Mouse (Mus musculus) stomach, postnatal 0 days (tissue): ENCODE measurements around the gene Carmil1. TPM values are rescaled to one million over a fixed set of nuclear protein-coding genes. Genes with fewer than 3 reads are reported as not detected.

Source experiments
- ATAC-seq: fragments of 200-750 bp; cut with Nextera tagmentation; 2 replicates; pipeline ENCODE4 v1.8.0; 2017; ENCODE audit not compliant: low FRiP score, low TSS enrichment
- DNase-seq: peaks from one replicate; pipeline ENCODE4 v3.0.0-alpha.2; 2016; ENCODE audit warnings: low spot score
- H3K27ac ChIP-seq: fragments of 300-500 bp; sonication (generic); replicated peaks from 2 replicates; pipeline ENCODE4 v1.5.1; 2014; ENCODE audit warnings: mild to moderate bottlenecking, control low read depth
- H3K27me3 ChIP-seq: fragments of 300-500 bp; sonication (generic); 2 replicates; pipeline ENCODE4 v1.6.1; 2014; ENCODE audit warnings: low read length; ENCODE audit not compliant: control insufficient read depth, insufficient read depth
- H3K36me3 ChIP-seq: fragments of 300-500 bp; sonication (generic); 2 replicates; pipeline ENCODE4 v1.6.1; 2014; ENCODE audit warnings: low read length, mixed read lengths; ENCODE audit not compliant: control insufficient read depth, insufficient read depth
- H3K4me1 ChIP-seq: fragments of 300-500 bp; sonication (generic); replicated peaks from 2 replicates; pipeline ENCODE4 v1.6.1; 2014; ENCODE audit warnings: antibody characterized with exemption; ENCODE audit not compliant: control insufficient read depth, insufficient read depth
- H3K4me2 ChIP-seq: fragments of 300-500 bp; sonication (generic); replicated peaks from 2 replicates; pipeline ENCODE4 v1.6.1; 2014; ENCODE audit warnings: low read depth, mild to moderate bottlenecking, control low read depth, moderate library complexity
- H3K4me3 ChIP-seq: fragments of 300-500 bp; sonication (generic); 2 replicates; pipeline ENCODE4 v1.5.1; 2014; ENCODE audit warnings: low read depth, low read length, control low read depth
- H3K9ac ChIP-seq: fragments of 300-500 bp; sonication (generic); 2 replicates; pipeline ENCODE4 v1.6.1; 2014; ENCODE audit warnings: mild to moderate bottlenecking, low read length, control low read depth, mixed read lengths
- H3K9me3 ChIP-seq: fragments of 300-500 bp; sonication (generic); 2 replicates; pipeline ENCODE4 v1.6.1; 2016; ENCODE audit warnings: low read length; ENCODE audit not compliant: control insufficient read depth
- CTCF ChIP-seq: IDR thresholded peaks from 2 replicates; pipeline ENCODE4 v1.5.1; 2016; ENCODE audit warnings: antibody characterized with exemption, low read depth, mild to moderate bottlenecking, moderate library complexity
- EP300 ChIP-seq: optimal IDR thresholded peaks from 2 replicates; pipeline ENCODE3; 2016; ENCODE audit warnings: antibody characterized with exemption
- WGBS: fragments of 180-500 bp; shearing (Covaris S2); extraction: QIAGEN DNeasy Blood & Tissue Kit; methylation state at CpG from one replicate; pipeline ENCODE4 v1.1.7; 2014; 5-methylcytosine and 5-hydroxymethylcytosine counted together
- polyA plus RNA-seq: library from polyadenylated mRNA; unstranded; fragments of >200 nt; fragmentation: Nextera tagmentation; extraction: Ambion mirVana; gene quantifications from 2 replicates; pipeline ENCODE4 v1.2.1, GENCODE M21; 2015

The Carmil1 gene
- polyA plus RNA-seq, 1 experiment from 2014 or later: 17.8 TPM

DNA sequence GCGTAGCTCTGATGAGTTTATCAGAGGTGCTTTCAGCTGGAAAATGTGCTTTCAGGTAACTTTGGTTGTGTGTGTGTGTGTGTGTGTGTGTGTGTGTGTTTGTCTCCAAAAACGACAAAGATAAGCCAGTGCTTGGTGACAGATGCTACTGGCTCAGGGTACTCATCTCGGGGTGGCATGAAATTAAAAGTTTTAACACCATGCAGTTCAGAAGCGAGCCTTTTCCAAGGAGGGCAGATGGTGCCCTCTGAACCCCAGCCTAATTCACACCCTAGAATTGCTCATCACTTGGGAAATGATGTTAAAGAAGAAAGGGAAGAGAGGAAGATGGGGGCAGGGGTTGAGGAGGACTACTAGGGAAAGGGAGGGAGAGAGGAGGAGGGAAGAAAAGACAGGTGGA, 198.4 kb downstream of the Carmil1 start:
- Histone ChIP-seq H3K9ac (no peak overlapping the region), H3K4me3 (no peak overlapping the region), H3K4me1 (no peaks in the 10 kb centered on the region), H3K27ac (no peak overlapping the region), H3K9me3 (no peaks in the 10 kb centered on the region), H3K27me3 (no peaks in the 10 kb centered on the region), H3K36me3 (no peaks in the 10 kb centered on the region; the same call in 1 of the 2 replicates), H3K4me2 (no peak overlapping the region)
- TF ChIP-seq CTCF (no peak), EP300 (no peak)
- WGBS: 82% methylated on average over 4 of the region's 4 CpGs
- no peak for ATAC-seq
- DNase-seq: no peak

DNA sequence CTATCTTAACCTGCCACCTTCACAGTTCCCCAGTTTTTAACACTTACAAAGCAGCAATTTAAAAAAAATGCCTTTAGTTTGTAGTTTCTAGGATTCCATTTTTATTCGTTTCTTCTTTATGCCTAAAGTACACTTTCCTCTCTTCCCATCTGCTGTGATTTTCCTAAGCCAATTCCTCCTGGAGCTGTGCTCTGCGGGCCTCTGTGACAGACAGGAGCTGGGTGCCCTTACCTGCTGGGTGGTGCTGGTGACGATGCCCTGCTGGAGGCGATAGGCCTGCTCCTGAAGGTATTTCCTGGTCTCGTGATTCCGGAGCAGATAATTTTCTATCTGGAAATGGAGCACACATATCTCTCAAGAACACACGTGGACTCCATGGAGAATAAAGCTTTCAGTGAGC, 198.9 kb downstream of the Carmil1 start:
- TF ChIP-seq EP300 (no peak), CTCF (no peak)
- Histone ChIP-seq H3K4me2 (no peak overlapping the region), H3K27ac (no peak overlapping the region), H3K27me3 (no peaks in the 10 kb centered on the region), H3K9ac (no peak overlapping the region), H3K4me1 (no peaks in the 10 kb centered on the region), H3K9me3 (no peaks in the 10 kb centered on the region), H3K4me3 (no peak overlapping the region), H3K36me3 (no peaks in the 10 kb centered on the region; the same call in 1 of the 2 replicates)
- DNase-seq (no peak), ATAC-seq (no peak)
- WGBS: 84% methylated on average over 7 of the region's 7 CpGs

DNA sequence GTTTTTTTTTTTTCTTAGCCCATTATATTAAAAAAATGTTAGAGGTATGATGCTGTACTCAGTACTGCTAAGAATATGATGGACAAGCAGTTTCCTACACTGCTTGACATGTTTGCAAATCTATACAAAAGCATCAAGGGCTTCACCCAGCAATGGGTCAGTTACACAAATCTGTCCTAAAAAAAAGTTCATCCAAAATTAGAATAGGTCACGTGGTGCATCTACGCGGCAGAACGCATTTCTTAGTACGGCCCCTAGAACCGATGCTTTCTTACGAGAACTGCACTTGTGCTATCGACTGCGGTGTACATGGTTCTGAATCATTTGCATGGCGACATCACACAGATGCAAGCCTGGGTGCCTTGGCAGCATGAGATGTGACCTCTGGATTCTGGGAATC, 208.0 kb downstream of the Carmil1 start:
- H3K9me3 ChIP-seq: no peaks in the 10 kb centered on the region
- TF ChIP-seq EP300 (no peak), CTCF (no peak)
- H3K4me3 ChIP-seq: no peak overlapping the region
- no peak overlapping the region for H3K27ac ChIP-seq
- no peaks in the 10 kb centered on the region for H3K4me1 ChIP-seq
- DNase-seq (no peak), ATAC-seq (no peak)
- WGBS: 91% methylated on average over 10 of the region's 10 CpGs
- H3K27me3 ChIP-seq: no peaks in the 10 kb centered on the region
- H3K9ac ChIP-seq: no peak overlapping the region
- H3K36me3 ChIP-seq: peaks cover 2% of the 10 kb centered on the region; the same call in 1 of the 2 replicates
- H3K4me2 ChIP-seq: no peak overlapping the region

DNA sequence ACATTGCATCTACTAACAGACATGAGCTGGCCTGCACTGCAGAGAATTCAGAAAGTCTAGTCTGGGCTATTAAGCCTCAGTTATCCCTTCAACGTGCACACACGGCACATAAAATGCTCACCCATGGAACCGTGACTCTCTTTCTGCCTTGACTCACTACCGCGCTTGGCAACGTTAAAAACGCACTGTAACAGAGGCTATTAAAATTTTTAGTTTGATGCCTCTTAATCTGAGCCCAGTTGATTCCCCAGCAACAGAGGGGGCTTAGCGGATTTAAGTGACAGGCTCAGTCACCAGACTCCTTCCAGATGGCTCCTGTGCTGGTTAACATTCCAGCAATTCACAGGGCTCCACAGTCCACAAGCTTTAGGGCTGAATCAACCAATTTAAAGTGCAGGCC, 213.0 kb downstream of the Carmil1 start:
- DNase-seq (no peak), ATAC-seq (no peak)
- no peak overlapping the region for H3K27ac ChIP-seq
- 89% methylated on average over 8 of the region's 8 CpGs for WGBS
- H3K27me3 ChIP-seq: no peaks in the 10 kb centered on the region
- H3K36me3 ChIP-seq: peaks cover 5% of the 10 kb centered on the region; the same call in 1 of the 2 replicates
- no peak overlapping the region for H3K4me2 ChIP-seq
- no peak overlapping the region for H3K4me3 ChIP-seq
- H3K4me1 ChIP-seq: no peaks in the 10 kb centered on the region
- H3K9me3 ChIP-seq: no peaks in the 10 kb centered on the region
- no peak overlapping the region for H3K9ac ChIP-seq
- TF ChIP-seq CTCF (no peak), EP300 (no peak)

DNA sequence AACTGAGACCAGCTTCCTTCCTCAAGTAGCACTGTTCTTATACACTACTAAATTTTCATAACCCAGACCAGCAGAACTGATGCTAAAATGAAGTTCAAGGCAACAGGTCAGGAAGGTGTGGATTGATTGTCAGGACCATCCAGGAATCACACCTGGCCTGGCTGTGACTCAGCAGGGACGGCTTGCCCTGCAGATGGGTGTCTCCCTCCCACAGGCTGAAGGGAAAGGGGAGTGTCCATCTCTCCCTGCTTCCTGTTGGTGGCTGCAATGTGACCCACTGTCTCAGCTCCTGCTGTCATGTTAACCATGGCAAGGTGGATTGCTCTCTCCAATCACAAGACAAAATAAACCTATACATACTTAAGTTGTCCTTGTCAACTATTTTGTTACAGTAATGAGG, 215.1 kb downstream of the Carmil1 start:
- ATAC-seq (no peak), DNase-seq (no peak)
- TF ChIP-seq CTCF (no peak), EP300 (no peak)
- 41% methylated on average over 1 of the region's 1 CpGs for WGBS
- Histone ChIP-seq H3K4me1 (no peaks in the 10 kb centered on the region), H3K9ac (no peak overlapping the region), H3K4me2 (no peak overlapping the region), H3K27me3 (no peaks in the 10 kb centered on the region), H3K9me3 (no peaks in the 10 kb centered on the region), H3K27ac (no peak overlapping the region), H3K36me3 (peaks cover 5% of the 10 kb centered on the region; the same call in 1 of the 2 replicates), H3K4me3 (no peak overlapping the region)

DNA sequence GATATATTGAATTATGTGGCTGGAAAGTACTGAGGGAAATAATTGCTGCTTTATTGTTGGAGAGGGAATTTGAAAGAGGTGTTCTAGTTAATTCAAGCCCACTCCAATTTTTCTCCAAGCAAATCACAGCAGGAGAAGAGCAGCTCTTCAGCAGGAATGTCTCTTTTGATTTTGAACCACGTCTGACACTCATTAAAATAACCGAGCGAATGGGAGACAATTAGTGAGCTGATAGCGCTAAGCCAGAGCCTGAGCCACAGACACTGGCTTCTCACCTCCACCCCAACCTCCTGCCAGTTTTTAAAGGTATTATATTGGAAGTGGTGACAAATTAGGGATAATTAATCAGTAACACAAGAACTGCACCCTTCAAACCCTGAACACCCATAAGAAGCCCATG, 217.8 kb downstream of the Carmil1 start:
- Histone ChIP-seq H3K27ac (no peak overlapping the region), H3K27me3 (no peaks in the 10 kb centered on the region), H3K9me3 (no peaks in the 10 kb centered on the region), H3K4me3 (no peak overlapping the region), H3K9ac (no peak overlapping the region), H3K36me3 (peaks cover 5% of the 10 kb centered on the region; the same call in 1 of the 2 replicates), H3K4me2 (no peak overlapping the region), H3K4me1 (no peaks in the 10 kb centered on the region)
- TF ChIP-seq CTCF (no peak), EP300 (no peak)
- DNase-seq (no peak), ATAC-seq (no peak)
- 76% methylated on average over 4 of the region's 4 CpGs for WGBS
